Mouse (Mus musculus): ENCODE results near the gene Cblc.

The Cblc gene

DNA sequence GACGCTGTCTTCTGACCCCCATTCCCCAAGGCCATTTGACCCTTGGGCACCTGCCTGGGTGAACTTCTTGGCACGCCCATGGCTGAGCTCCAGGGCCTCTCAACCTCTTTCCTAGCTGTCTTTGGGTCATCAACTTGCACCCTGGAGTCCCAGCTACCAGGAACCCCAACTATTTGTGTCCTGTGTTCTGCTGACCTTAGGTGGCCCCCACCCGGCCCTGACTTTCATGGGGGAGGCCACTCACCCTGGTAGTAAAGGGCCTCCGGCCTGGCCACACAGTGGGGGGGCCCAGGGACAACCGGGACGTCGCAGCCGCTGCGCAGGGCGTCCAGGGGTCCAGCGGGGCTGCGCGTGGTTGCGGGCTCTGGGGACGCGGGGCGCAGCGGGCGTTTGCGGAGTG lies 25.6 kb upstream of the Cblc start:
- H3K27me3 ChIP-seq (ENCODE audit: insufficient read depth, low read length) = no peaks in the 10 kb centered on the region
- H3K4me1 ChIP-seq (replicated peaks; ENCODE audit: low read depth, low read length) = peaks cover 82% of the 10 kb centered on the region
- H3K36me3 ChIP-seq (ENCODE audit: insufficient read depth, low read length) = peaks cover 30% of the 10 kb centered on the region
- TF ChIP-seq NANOG (IDR thresholded peaks at IDR 0.05; ENCODE audit: borderline replicate concordance, low read length) = no peak
- no peak for TF ChIP-seq CTCF (conservative IDR thresholded peaks at IDR 0.05; ENCODE audit: low read length)
- TF ChIP-seq POU5F1 (IDR thresholded peaks at IDR 0.05; ENCODE audit: borderline replicate concordance, low read length) = no peak
- peak overlapping the region; percentile 88 for H3K4me3 ChIP-seq (replicated peaks; ENCODE audit: low read length)
- no peaks in the 10 kb centered on the region for H3K9me3 ChIP-seq (ENCODE audit: low read length)

GRCm38 (mm10) chr7:19821633-19822032 lies 25.0 kb upstream of the Cblc start:
- Histone ChIP-seq H3K4me3 (replicated peaks; ENCODE audit: low read length) (peak overlapping the region; percentile 88), H3K27me3 (ENCODE audit: insufficient read depth, low read length) (no peaks in the 10 kb centered on the region), H3K36me3 (ENCODE audit: insufficient read depth, low read length) (peaks cover 30% of the 10 kb centered on the region), H3K9me3 (ENCODE audit: low read length) (no peaks in the 10 kb centered on the region), H3K4me1 (replicated peaks; ENCODE audit: low read depth, low read length) (peaks cover 76% of the 10 kb centered on the region)
- no peak for TF ChIP-seq NANOG (IDR thresholded peaks at IDR 0.05; ENCODE audit: borderline replicate concordance, low read length)
- TF ChIP-seq CTCF (conservative IDR thresholded peaks at IDR 0.05; ENCODE audit: low read length) = no peak
- no peak for TF ChIP-seq POU5F1 (IDR thresholded peaks at IDR 0.05; ENCODE audit: borderline replicate concordance, low read length)

DNA sequence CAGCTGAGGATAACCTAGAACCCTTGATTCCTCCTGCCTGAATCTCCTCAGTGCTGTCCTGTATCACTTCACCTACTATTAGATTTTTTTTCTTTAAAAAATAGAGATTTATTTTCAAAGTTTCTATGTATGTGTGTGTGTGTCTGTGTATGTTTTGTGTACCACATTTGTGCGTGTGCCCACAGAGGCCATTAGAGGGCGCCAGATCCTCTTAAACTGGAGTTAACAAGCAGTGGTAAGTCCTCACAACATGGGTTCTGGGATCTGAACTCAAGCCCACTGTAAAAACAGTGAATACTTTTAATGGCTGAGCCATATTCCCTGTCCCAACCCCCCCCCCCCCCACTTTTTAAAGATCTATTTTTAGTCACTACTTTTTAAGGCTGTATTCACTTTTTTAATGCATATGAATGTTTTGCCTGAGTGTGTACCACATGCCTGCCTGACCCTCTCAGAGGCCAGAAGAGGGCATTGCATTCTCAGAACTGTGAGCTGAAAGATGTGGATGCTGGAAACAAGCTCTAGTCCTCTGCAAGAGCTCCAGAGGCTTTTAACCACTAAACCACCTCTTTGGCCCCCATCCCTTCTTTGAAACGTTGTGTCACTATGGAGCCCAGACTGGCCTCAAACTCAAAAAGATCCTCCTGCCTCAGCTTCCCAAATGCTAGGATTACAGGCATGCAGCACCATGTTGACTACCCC lies 23.9 kb upstream of the Cblc start:
- Histone ChIP-seq H3K4me1 (replicated peaks; ENCODE audit: low read depth, low read length) (peaks cover 71% of the 10 kb centered on the region), H3K4me3 (replicated peaks; ENCODE audit: low read length) (peak overlapping the region; percentile 56), H3K9me3 (ENCODE audit: low read length) (peaks cover 2% of the 10 kb centered on the region; the same call in 1 of the 2 replicates), H3K27me3 (ENCODE audit: insufficient read depth, low read length) (no peaks in the 10 kb centered on the region), H3K36me3 (ENCODE audit: insufficient read depth, low read length) (peaks cover 30% of the 10 kb centered on the region)
- TF ChIP-seq POU5F1 (IDR thresholded peaks at IDR 0.05; ENCODE audit: borderline replicate concordance, low read length) (no peak), CTCF (conservative IDR thresholded peaks at IDR 0.05; ENCODE audit: low read length) (no peak), NANOG (IDR thresholded peaks at IDR 0.05; ENCODE audit: borderline replicate concordance, low read length) (no peak)

DNA sequence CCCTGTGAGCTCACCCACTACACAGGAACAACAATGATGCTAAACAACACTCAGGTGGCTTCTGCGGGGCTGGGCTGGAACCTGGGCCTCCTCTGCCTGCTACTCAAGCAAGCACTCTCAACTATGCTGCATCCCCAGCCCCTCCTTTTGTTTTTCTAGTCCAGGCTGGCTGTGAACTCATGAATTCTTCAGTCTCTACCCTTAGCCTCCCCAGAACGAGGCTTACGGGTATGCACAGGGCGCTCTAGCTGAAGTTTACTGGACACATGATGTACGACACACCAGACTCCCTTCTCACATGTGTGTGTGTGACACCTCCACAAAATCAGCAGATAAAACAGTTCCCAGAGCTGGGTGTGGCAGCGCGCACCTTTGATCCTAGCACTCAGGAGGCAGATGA lies 22.3 kb upstream of the Cblc start:
- Histone ChIP-seq H3K4me1 (replicated peaks; ENCODE audit: low read depth, low read length) (peaks cover 71% of the 10 kb centered on the region), H3K4me3 (replicated peaks; ENCODE audit: low read length) (peak overlapping the region; percentile 5; the same call in 1 of the 2 replicates), H3K27me3 (ENCODE audit: insufficient read depth, low read length) (no peaks in the 10 kb centered on the region), H3K9me3 (ENCODE audit: low read length) (peaks cover 18% of the 10 kb centered on the region), H3K36me3 (ENCODE audit: insufficient read depth, low read length) (peaks cover 46% of the 10 kb centered on the region)
- no peak for TF ChIP-seq NANOG (IDR thresholded peaks at IDR 0.05; ENCODE audit: borderline replicate concordance, low read length)
- TF ChIP-seq CTCF (conservative IDR thresholded peaks at IDR 0.05; ENCODE audit: low read length) = no peak
- TF ChIP-seq POU5F1 (IDR thresholded peaks at IDR 0.05; ENCODE audit: borderline replicate concordance, low read length) = no peak

DNA sequence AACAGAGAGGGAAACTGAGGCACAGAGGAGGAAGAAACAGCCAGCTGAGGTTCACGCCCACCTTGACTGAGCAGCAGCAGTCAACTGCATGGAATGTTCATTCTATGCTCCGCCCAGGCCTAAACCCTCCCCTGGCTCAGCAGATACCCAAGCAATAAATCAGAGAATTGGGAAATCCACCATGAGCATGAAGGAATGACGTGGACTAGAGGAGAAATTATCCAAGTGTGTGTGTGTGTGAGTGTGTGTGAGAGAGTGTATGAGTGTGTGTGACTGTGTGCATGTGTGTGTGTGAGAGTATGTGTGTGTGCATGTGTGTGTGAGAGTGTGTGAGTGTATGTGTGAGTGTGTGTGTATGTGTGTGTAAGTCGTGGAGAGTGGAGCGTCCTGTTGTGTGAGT lies 21.8 kb upstream of the Cblc start:
- H3K9me3 ChIP-seq (ENCODE audit: low read length) = peaks cover 23% of the 10 kb centered on the region
- TF ChIP-seq CTCF (conservative IDR thresholded peaks at IDR 0.05; ENCODE audit: low read length) (no peak), NANOG (IDR thresholded peaks at IDR 0.05; ENCODE audit: borderline replicate concordance, low read length) (no peak), POU5F1 (IDR thresholded peaks at IDR 0.05; ENCODE audit: borderline replicate concordance, low read length) (no peak)
- no peaks in the 10 kb centered on the region for H3K27me3 ChIP-seq (ENCODE audit: insufficient read depth, low read length)
- H3K4me3 ChIP-seq (replicated peaks; ENCODE audit: low read length) = peak overlapping the region; percentile 84
- peaks cover 71% of the 10 kb centered on the region for H3K4me1 ChIP-seq (replicated peaks; ENCODE audit: low read depth, low read length)
- H3K36me3 ChIP-seq (ENCODE audit: insufficient read depth, low read length) = peaks cover 50% of the 10 kb centered on the region

DNA sequence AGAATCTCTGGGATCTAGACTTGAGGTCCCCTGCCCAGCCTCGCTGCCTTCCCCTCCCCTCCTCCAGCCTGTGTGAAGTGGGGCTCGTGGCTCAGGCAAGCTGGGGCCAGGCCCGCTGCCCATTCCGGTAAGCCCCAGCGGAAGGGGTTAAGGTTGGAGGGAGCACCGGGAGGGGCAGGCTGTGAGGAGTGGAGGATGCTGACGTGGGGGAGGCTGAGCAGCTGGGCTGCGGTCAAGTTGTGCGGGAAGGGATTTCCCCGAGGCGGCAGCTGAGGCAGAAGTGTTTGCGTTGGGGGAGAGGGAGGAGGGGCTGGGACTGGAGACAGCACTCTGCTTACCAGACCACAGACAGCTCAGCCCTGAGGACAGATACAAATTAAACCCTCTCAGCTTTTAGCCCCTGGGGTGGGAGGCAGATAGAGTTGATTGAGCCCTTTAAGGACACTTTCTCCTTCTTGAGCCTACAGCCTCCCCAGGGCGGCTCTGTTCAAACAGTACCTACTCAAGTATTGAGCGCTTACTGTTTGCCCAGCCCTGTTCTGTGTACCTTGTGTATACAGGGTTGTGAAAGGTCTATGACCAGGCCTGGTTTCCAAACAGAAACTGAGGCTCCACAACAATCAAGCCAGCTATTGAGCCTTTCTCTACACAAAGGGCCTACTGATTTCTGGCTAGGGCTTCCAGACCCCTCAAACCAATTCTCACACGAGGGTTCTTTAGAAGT lies 20.9 kb upstream of the Cblc start:
- H3K36me3 ChIP-seq (ENCODE audit: insufficient read depth, low read length) = peaks cover 59% of the 10 kb centered on the region
- no peak for TF ChIP-seq NANOG (IDR thresholded peaks at IDR 0.05; ENCODE audit: borderline replicate concordance, low read length)
- no peak for TF ChIP-seq POU5F1 (IDR thresholded peaks at IDR 0.05; ENCODE audit: borderline replicate concordance, low read length)
- TF ChIP-seq CTCF (conservative IDR thresholded peaks at IDR 0.05; ENCODE audit: low read length) = no peak
- no peaks in the 10 kb centered on the region for H3K27me3 ChIP-seq (ENCODE audit: insufficient read depth, low read length)
- H3K9me3 ChIP-seq (ENCODE audit: low read length) = peaks cover 31% of the 10 kb centered on the region
- H3K4me1 ChIP-seq (replicated peaks; ENCODE audit: low read depth, low read length) = peaks cover 76% of the 10 kb centered on the region
- H3K4me3 ChIP-seq (replicated peaks; ENCODE audit: low read length) = peak overlapping the region; percentile 84

DNA sequence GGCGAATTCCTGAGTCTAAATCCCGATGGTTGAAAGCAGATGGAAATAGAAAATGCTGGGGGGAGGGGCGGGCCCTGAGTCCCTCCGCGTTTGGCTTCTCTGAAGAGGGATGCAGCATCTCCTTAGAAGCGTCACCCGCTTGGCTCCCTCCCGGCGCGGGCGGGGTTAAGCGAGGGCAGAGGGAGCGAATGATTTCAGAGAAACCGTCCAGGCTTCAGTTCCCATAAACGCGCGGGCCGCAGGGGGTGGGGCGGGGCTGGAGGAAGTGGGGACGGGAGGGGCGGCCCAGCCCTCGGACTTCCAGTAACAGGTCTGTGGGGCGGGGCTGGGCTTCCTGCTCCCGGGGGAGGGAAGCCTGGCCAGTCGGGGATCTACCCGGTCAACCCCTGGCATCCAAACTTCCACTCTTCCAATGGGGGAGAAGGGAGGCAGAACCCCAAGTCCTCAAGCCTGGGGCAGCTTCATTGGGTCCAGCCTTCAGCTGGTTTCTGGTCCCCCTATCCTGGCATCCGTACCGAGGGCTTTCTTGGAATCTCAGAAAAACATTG lies 19.7 kb upstream of the Cblc start:
- H3K4me3 ChIP-seq (replicated peaks; ENCODE audit: low read length) = peak overlapping the region; percentile 84
- H3K4me1 ChIP-seq (replicated peaks; ENCODE audit: low read depth, low read length) = peaks cover 74% of the 10 kb centered on the region
- no peak for TF ChIP-seq CTCF (conservative IDR thresholded peaks at IDR 0.05; ENCODE audit: low read length)
- TF ChIP-seq POU5F1 (IDR thresholded peaks at IDR 0.05; ENCODE audit: borderline replicate concordance, low read length) = no peak
- TF ChIP-seq NANOG (IDR thresholded peaks at IDR 0.05; ENCODE audit: borderline replicate concordance, low read length) = no peak
- peaks cover 70% of the 10 kb centered on the region for H3K36me3 ChIP-seq (ENCODE audit: insufficient read depth, low read length)
- H3K27me3 ChIP-seq (ENCODE audit: insufficient read depth, low read length) = no peaks in the 10 kb centered on the region
- H3K9me3 ChIP-seq (ENCODE audit: low read length) = peaks cover 38% of the 10 kb centered on the region

Measured in E14TG2a.4 (cell line).